Mouse (Mus musculus) splenic B cell, adult 2 months (primary cell): ENCODE measurements around the gene Llgl2.

ENCODE experiments used
- DNase-seq: peaks from one replicate; pipeline ENCODE4 v3.0.0-alpha.2; 2011; ENCODE audit warnings: low read depth, low spot score
- H3K27me3 ChIP-seq: 2 replicates; pipeline ENCODE4 v1.6.1; 2012; ENCODE audit warnings: mild to moderate bottlenecking, low read length, moderate library complexity, mixed read lengths; ENCODE audit not compliant: control insufficient read depth, poor library complexity, insufficient read depth, severe bottlenecking
- H3K36me3 ChIP-seq: 2 replicates; pipeline ENCODE4 v1.6.1; 2012; ENCODE audit warnings: mild to moderate bottlenecking, low read length, moderate library complexity, mixed read lengths; ENCODE audit not compliant: control insufficient read depth, poor library complexity, insufficient read depth, severe bottlenecking

Gene Llgl2

DNA sequence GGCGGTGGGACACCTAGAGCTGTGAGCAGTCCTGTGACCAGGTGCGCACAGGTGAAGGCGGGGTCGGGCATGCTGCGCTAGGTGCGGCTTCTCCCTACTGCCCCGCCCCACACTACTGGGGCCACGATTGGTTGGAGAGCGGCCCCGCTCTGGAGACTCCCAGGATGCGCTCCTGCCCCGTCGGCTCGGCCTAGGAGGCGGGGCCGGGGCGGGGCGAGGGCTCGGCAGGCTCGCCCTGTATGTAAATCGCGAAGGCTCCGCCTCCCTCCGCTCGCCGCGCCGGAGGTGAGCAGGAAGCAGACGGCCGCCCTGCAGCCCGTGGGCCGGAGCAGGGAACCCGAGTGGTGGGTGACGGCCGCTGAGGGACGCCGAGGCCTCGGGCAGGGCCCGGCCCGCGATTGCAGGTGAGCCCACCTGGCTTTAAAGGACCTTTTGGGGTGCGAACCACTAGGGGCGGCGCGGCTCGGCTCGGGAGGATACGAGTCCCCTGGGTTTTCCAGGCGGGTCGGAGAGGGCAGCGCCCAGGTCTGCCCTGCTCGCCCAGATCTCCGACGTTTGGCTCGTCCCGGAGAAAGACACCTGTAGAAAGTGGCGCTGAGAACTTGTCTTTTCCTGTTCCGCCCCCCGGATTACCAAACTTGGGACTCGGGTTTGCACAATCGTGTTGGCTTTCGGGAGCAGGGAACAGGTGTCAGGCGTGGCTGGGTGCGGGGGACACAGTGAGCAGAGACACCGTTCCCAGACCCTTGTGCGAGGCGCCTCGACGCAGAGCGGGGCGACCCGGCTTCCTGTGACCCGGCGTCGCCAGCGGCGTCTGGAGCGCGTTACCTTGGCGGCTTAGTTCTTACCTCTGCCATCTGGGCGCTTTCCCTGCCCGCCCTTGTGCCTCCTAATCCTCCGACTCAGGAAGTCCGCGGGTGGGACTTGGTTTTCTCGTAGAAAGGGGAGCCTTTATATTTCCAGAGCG is at the start of gene Llgl2:
Gene Llgl2, plus strand, starts transcription at position 276 of the 967 bp plus-strand sequence.
- DNase-seq = peak; percentile 88
- H3K36me3 ChIP-seq = peaks cover 3% of the 10 kb centered on the region; the same call in 1 of the 2 replicates
- no peaks in the 10 kb centered on the region for H3K27me3 ChIP-seq

GRCm38 (mm10) chr11:115774653-115775052 is 49.2 kb upstream of the Llgl2 start:
- no peaks in the 10 kb centered on the region for H3K27me3 ChIP-seq
- DNase-seq = no peak
- H3K36me3 ChIP-seq = peaks cover 3% of the 10 kb centered on the region; the same call in 1 of the 2 replicates

DNA sequence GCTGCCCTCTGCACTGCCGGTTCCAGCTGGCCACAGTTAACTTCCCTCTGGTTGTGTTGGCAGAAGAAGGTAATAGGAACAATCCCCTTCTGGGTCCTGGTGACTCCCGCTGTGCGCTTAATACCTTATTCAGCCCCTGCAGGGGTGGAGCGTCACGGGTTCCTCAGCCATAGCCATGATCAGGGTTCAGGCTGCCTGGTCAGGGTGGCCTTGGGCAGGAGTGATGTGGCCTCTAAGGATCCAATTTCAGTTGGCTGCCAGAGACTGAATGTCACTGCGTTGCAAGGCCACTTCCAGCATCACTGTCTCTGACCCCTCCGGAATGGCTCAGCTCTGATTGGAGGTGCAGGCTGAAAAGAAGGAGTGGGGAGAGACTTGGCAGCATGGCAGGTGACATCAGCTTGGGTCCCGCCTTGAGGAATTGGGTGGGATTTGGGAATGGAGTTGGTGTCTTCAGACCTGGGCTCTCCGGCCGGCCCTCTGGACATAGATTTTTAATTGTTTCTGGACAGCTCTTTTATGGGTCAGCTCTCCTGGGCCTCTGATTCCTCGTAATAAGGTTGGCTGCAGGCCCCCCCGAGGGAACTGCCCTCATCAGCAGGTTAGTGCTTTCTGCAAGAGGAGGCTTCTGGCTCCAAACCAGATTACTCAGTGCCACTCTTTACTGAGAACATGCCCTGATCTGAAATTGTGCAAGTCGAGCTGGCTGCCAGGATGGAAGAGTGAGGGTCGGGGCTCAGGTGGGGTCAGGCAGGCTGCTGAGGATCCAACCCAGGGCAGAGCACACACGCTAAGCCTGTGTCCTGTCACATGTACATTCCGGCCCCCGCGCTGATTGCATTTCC is 47.8 kb upstream of the Llgl2 start:
- H3K27me3 ChIP-seq = no peaks in the 10 kb centered on the region
- H3K36me3 ChIP-seq = peaks cover 6% of the 10 kb centered on the region; the same call in 1 of the 2 replicates
- DNase-seq = no peak

DNA sequence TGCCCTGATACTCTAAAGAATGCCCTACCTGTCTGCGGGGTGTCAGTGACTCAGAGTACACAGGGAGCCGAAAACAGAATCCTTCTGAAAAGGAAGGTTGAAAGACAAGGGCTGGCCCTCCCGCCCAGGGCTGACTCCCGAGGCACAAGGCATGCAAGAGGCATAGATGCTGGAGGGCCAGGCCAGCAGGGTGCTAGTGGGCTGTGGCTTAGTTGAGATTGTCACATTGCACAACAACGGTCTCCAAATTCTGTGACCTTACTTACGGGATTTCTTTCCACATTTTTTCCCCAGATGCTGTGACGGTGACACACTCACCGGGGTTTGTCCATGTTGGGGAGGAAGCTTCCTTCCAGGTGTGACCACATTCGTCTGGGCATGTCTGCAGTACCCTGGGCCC is 46.9 kb upstream of the Llgl2 start:
- no peak for DNase-seq
- Histone ChIP-seq H3K27me3 (no peaks in the 10 kb centered on the region), H3K36me3 (peaks cover 6% of the 10 kb centered on the region; the same call in 1 of the 2 replicates)

GRCm38 (mm10) chr11:115777487-115778335 is 46.1 kb upstream of the Llgl2 start:
- Histone ChIP-seq H3K36me3 (peaks cover 6% of the 10 kb centered on the region; the same call in 1 of the 2 replicates), H3K27me3 (no peaks in the 10 kb centered on the region)
- DNase-seq = no peak

GRCm38 (mm10) chr11:115779038-115779571 is 44.7 kb upstream of the Llgl2 start:
- no peak for DNase-seq
- H3K27me3 ChIP-seq = no peaks in the 10 kb centered on the region

DNA sequence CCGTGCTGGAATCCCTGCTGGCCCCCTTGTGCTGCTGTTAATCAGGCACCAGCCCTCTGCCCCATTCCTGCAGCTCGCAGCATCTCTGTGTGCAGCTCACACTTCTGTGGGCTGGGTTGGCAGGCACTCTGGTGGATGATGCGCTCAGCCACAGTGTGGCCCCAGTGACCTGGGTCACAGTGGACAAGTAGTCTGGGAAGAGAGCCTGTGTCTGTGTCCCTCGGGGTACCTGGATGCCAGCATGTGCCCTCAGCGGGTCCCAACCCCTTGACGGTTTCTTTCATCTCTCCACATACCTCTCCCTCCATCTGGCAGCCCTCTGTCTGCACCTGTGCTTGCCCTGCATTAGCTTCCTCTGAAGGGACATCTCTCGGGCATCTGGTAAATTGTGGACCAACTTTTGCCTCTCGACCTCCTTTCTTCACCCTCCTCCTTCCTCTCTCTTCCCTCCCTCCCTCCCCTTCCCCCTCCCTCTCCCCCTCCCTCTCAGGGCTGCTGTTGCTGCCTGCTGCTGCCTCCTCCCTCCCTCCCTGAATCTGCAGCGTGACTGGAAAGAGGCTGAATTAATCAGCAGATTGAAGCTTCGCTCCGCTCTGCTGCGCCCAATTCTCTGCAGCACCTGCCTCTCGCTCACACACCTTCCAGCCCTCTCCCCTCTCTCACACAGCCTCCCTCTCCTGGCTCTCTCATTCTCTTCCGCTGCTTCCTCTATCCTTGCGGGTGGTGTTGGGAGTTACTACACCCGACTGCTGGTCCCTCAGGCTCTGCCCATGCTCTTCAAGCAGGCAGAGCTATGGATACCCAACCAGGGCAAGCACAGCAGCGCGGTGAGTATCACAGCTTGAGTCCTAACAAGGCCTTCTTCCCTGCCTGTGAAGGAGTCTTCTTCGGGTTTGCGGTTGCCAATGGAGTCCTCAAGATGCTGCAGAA is 43.4 kb upstream of the Llgl2 start:
- H3K36me3 ChIP-seq = peaks cover 6% of the 10 kb centered on the region; the same call in 1 of the 2 replicates
- no peak for DNase-seq

More at GRCm38 (mm10) chr11:115779038-115779571, 44.7 kb upstream of the Llgl2 start:
- H3K36me3 ChIP-seq = peaks cover 6% of the 10 kb centered on the region; the same call in 1 of the 2 replicates

GRCm38 (mm10) chr11:115786473-115786872 is 37.4 kb upstream of the Llgl2 start:
- no peak for DNase-seq
- Histone ChIP-seq H3K27me3 (no peaks in the 10 kb centered on the region), H3K36me3 (no peaks in the 10 kb centered on the region)

More for the DNA sequence above, 43.4 kb upstream of the Llgl2 start:
- no peaks in the 10 kb centered on the region for H3K27me3 ChIP-seq

GRCm38 (mm10) chr11:115789787-115790186 is 34.1 kb upstream of the Llgl2 start:
- H3K27me3 ChIP-seq = no peaks in the 10 kb centered on the region
- peaks cover 4% of the 10 kb centered on the region for H3K36me3 ChIP-seq
- no peak for DNase-seq

DNA sequence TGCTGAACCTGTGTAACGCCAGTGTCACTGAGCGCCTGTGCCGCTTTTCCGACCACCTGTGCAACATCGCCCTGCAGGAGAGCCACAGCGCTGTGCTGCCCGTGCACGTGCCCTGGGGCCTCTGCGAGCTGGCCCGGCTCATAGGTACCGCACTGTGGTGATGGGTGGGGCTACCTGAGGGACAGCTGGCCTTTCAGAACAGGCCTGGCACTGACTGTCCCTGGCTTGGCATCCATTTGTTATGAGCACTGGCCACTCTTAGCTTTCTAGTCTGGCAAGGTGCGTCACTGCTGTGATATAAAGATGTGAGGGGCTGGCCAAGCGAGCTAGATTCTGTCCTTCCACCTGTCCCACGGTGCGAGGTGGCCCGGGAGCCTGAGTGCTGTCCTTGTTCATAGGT is 31.9 kb upstream of the Llgl2 start:
- DNase-seq = no peak
- Histone ChIP-seq H3K27me3 (no peaks in the 10 kb centered on the region), H3K36me3 (peaks cover 7% of the 10 kb centered on the region)

- DNase-seq = no peak
- Histone ChIP-seq H3K36me3 (peaks cover 8% of the 10 kb centered on the region), H3K27me3 (no peaks in the 10 kb centered on the region)
Measured at GRCm38 (mm10) chr11:115792353-115792752, 31.5 kb upstream of the Llgl2 start.

GRCm38 (mm10) chr11:115796898-115797297 is 27.0 kb upstream of the Llgl2 start:
- DNase-seq = no peak
- Histone ChIP-seq H3K36me3 (peaks cover 20% of the 10 kb centered on the region), H3K27me3 (no peaks in the 10 kb centered on the region)

DNA sequence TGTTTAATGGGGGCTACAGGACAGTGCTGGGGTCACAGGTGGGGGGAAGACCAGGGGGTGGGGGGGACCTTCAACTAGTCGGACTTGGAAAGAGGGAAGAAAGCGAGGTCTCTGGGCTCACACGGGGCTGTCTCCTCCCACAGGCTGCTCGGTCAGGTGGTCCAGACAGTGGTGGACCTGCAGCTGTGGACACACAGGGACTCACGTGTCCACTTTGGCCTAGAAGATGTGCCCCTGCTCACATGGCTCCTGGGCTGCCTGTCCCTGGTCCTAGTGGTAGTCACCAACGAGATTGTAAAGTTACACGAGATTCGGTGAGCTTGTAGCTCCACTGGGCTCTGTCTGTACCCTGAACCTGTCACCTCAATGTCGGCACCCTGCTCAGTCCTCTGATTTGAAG is 26.2 kb upstream of the Llgl2 start:
- H3K36me3 ChIP-seq = peaks cover 18% of the 10 kb centered on the region
- no peaks in the 10 kb centered on the region for H3K27me3 ChIP-seq
- no peak for DNase-seq
